Mouse (Mus musculus): ENCODE measurements around the gene Ttpal.

- TF ChIP-seq CTCF (IDR thresholded peaks at IDR 0.05; ENCODE audit: extremely low read depth, insufficient read depth, insufficient read length, insufficient replicate concordance): no peak
- no peak for TF ChIP-seq POLR2A (IDR thresholded peaks at IDR 0.05; ENCODE audit: low read depth, low read length)
Observed at GRCm38 (mm10) chr2:163661371-163661850, 59.3 kb downstream of the Ttpal start.

Measured in spleen, adult 2 months (tissue).